22 mouse cellular contexts compared by ENCODE assay signal in the genomic region with DNA sequence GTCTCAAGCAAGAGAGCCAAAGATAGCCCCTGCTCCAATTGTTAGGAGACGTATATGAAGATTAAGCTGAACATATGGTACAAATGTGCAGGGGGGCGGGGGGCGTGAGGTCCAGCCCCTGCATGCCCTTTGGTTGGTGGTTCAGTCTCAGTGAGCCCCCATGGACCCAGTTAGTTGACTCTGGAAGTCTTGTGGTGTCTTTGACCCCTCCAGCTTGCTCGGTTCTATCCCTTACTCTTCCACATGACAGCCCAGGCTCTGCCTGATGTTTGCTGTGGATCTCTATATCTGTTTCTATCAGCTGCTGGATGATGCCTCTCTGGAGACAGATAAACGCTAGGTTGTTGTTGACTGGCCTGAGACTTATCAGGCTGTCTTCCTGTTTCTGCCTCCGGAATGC.
"Had no signal": no experiment of that assay in that cellular context is flagged by ENCODE, and none has a peak within 500 bp of the region (broad histone marks: within the 10 kb centered on the region; RNA-seq: fewer than 3 reads in every experiment).

No protein-coding gene starts in this region.

- ATAC-seq: hindbrain, postnatal 0 days; intestine, embryonic 16.5 days had no signal

- H3K4me1 ChIP-seq: heart, embryonic 10.5 days; heart, embryonic 13.5 days; heart, embryonic 15.5 days; hindbrain, embryonic 13.5 days; hindbrain, embryonic 15.5 days; liver, embryonic 13.5 days; liver, embryonic 15.5 days had no signal

- H3K9ac ChIP-seq: heart, embryonic 13.5 days; heart, embryonic 15.5 days; hindbrain, embryonic 13.5 days; hindbrain, embryonic 15.5 days; liver, embryonic 13.5 days; liver, embryonic 15.5 days had no signal

- H3K27ac ChIP-seq: heart, embryonic 10.5 days; heart, embryonic 13.5 days; heart, embryonic 15.5 days; hindbrain, embryonic 13.5 days; hindbrain, embryonic 15.5 days; hindbrain, postnatal 0 days; kidney, postnatal 0 days; left cerebral cortex, adult 2 months; liver, embryonic 13.5 days; liver, embryonic 15.5 days had no signal

- DNase-seq: gastrocnemius, postnatal 14 days; gastrocnemius, postnatal 36 days; heart, adult 18-20 months; heart, postnatal 14 days; heart, postnatal 36 days; kidney, adult 11 months; kidney, adult 8-10 months; kidney, postnatal 14 days; kidney, postnatal 36 days; liver; liver, embryonic 13.5 days had no signal

- H3K4me2 ChIP-seq: heart, embryonic 13.5 days; heart, embryonic 15.5 days; hindbrain, embryonic 13.5 days; hindbrain, embryonic 15.5 days; liver, embryonic 11.5 days; liver, embryonic 13.5 days; liver, embryonic 15.5 days had no signal

- H3K9me3 ChIP-seq: heart, embryonic 10.5 days; heart, embryonic 13.5 days; heart, embryonic 15.5 days; hindbrain, embryonic 13.5 days; hindbrain, embryonic 15.5 days; liver, embryonic 13.5 days; liver, embryonic 15.5 days had no signal

- H3K27me3 ChIP-seq: heart, embryonic 13.5 days; heart, embryonic 15.5 days; hindbrain, embryonic 13.5 days; hindbrain, embryonic 15.5 days; liver, embryonic 13.5 days; liver, embryonic 15.5 days had no signal

- H3K36me3 ChIP-seq: heart, embryonic 10.5 days; heart, embryonic 13.5 days; heart, embryonic 15.5 days; hindbrain, embryonic 13.5 days; hindbrain, embryonic 15.5 days; liver, embryonic 13.5 days; liver, embryonic 15.5 days had no signal

- H3K4me3 ChIP-seq: heart, embryonic 10.5 days; heart, embryonic 13.5 days; heart, embryonic 15.5 days; hindbrain, embryonic 13.5 days; hindbrain, embryonic 15.5 days; left cerebral cortex, adult 2 months; liver, embryonic 13.5 days; liver, embryonic 15.5 days had no signal
